Mouse (Mus musculus) forebrain, embryonic 16.5 days (tissue): Measurements from ENCODE around the gene Siglecg. TPM values are rescaled to one million over a fixed set of nuclear protein-coding genes. Genes with fewer than 3 reads are reported as not detected.

Source experiments
- microRNA-seq: library from miRNA; unstranded; fragments of <30 nt; microRNA quantifications from one replicate; pipeline ENCODE4, GENCODE M21; 2017
- polyA plus RNA-seq: library from polyadenylated mRNA; unstranded; fragments of >200 nt; fragmentation: Nextera tagmentation; extraction: Ambion mirVana; gene quantifications from 2 replicates; pipeline ENCODE4 v1.2.1, GENCODE M21; 2015

Siglecg gene
- polyA plus RNA-seq, 1 experiment from 2014 or later: not detected

Small RNA genes lying within 50 kb of the gene (microRNA-seq; reads per million reads assigned to microRNA genes)
- not detected for gene Mir7051

Other genes starting within 250 kb of the Siglecg start
- 22.0 and 22.5 TPM in 2 replicates for gene Zfp715, start 94.9 kb upstream of the Siglecg start, polyA plus RNA-seq
- 0.22 TPM in 1 of 2 replicates, not detected in the other for gene Siglecf, start 56.9 kb upstream of the Siglecg start, polyA plus RNA-seq
- not detected in 2 replicates for gene Lim2, start 19.5 kb downstream of the Siglecg start, polyA plus RNA-seq
- gene Nkg7, start 28.9 kb downstream of the Siglecg start, polyA plus RNA-seq: not detected in 2 replicates
- gene Cldnd2, start 32.6 kb downstream of the Siglecg start, polyA plus RNA-seq: not detected in 2 replicates
- 123 and 127 TPM in 2 replicates for gene Etfb, start 35.9 kb downstream of the Siglecg start, polyA plus RNA-seq
- gene Gm45233, start 35.9 kb downstream of the Siglecg start, polyA plus RNA-seq: 0.42 TPM in 1 of 2 replicates, not detected in the other
- gene Vsig10l, start 54.9 kb downstream of the Siglecg start, polyA plus RNA-seq: 5.5 and 7.3 TPM in 2 replicates
- gene Iglon5, start 81.9 kb downstream of the Siglecg start, polyA plus RNA-seq: 4.3 and 4.5 TPM in 2 replicates
- gene 4931406B18Rik, start 97.7 kb downstream of the Siglecg start, polyA plus RNA-seq: not detected in 2 replicates
- 0.92 and 1.9 TPM in 2 replicates for gene Cd33, start 136.2 kb downstream of the Siglecg start, polyA plus RNA-seq
- gene Zfp658, start 154.1 kb downstream of the Siglecg start, polyA plus RNA-seq: 12.5 TPM in 2 replicates
- gene Zfp719, start 171.4 kb downstream of the Siglecg start, polyA plus RNA-seq: 18.5 and 20.9 TPM in 2 replicates
- gene Zfp819, start 199.0 kb downstream of the Siglecg start, polyA plus RNA-seq: 0.23 and 0.26 TPM in 2 replicates
- not detected in 2 replicates for gene Ceacam18, start 226.5 kb downstream of the Siglecg start, polyA plus RNA-seq